Mouse (Mus musculus) megakaryocyte, embryonic 14.5 days (primary cell): ENCODE measurements around the gene Chchd10.

Source experiments
- FLI1 ChIP-seq: IDR thresholded peaks from 2 replicates; pipeline ENCODE4 v1.6.1; 2012; ENCODE audit warnings: low read length, inconsistent platforms, mixed read lengths
- GATA1 ChIP-seq: IDR thresholded peaks from 3 replicates; pipeline ENCODE4 v1.6.1; 2012; ENCODE audit warnings: mixed read lengths, low read length, inconsistent platforms, borderline replicate concordance

DNA sequence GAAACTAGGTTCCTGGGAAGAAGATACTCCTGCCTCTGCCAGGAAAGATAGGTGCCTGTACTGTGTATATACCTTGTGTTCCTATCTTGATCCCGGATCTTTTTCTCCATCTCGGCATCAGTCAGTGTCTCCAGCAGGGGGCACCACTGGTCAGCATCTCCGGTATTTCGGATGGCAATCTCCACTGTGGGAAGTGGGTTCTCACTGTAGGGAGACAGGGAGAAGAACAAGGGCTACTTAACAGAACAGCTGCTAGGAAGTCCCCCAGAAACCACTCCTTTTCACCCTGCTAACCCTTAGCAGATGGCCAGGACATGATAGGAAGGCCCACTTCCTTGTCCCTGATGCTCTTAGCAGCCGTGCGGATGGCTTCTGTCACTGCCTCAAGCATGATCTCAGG lies 35.6 kb upstream of the Chchd10 start:
- TF ChIP-seq GATA1 (no peak), FLI1 (no peak)
